Mouse (Mus musculus): ENCODE measurements around the gene C1qb. TPM values are rescaled to one million over a fixed set of nuclear protein-coding genes. Genes with fewer than 3 reads are reported as not detected.

Gene C1qb
- total RNA-seq, 2 experiments from 2014 or later = 20.3 to 84.5 TPM

- no peak for ATAC-seq (replicated peaks; ENCODE audit: low FRiP score, poor library complexity, severe bottlenecking)
These were observed 9.9 kb upstream of the C1qb start for GRCm38 (mm10) chr4:136895861-136896260.

- ATAC-seq (replicated peaks; ENCODE audit: low FRiP score, poor library complexity, severe bottlenecking) = no peak
These were observed 8.8 kb upstream of the C1qb start for GRCm38 (mm10) chr4:136894821-136895220.

- no peak for ATAC-seq (replicated peaks; ENCODE audit: low FRiP score, poor library complexity, severe bottlenecking)
These were observed 7.9 kb upstream of the C1qb start for GRCm38 (mm10) chr4:136893691-136894543.

- ATAC-seq (replicated peaks; ENCODE audit: low FRiP score, poor library complexity, severe bottlenecking) = no peak
These were observed 6.8 kb upstream of the C1qb start, which contains the start of gene C1qc for GRCm38 (mm10) chr4:136892811-136893210. TSS of gene C1qc (minus strand) at chr4:136893065.

- ATAC-seq (replicated peaks; ENCODE audit: low FRiP score, poor library complexity, severe bottlenecking) = no peak
These were observed 6.4 kb upstream of the C1qb start for GRCm38 (mm10) chr4:136892371-136892770.

- no peak for ATAC-seq (replicated peaks; ENCODE audit: low FRiP score, poor library complexity, severe bottlenecking)
These were observed 5.1 kb upstream of the C1qb start for GRCm38 (mm10) chr4:136891115-136891514.

- ATAC-seq (replicated peaks; ENCODE audit: low FRiP score, poor library complexity, severe bottlenecking) = no peak
These were observed 4.0 kb upstream of the C1qb start for GRCm38 (mm10) chr4:136889981-136890380.

GRCm38 (mm10) chr4:136887714-136888113 lies 1.7 kb upstream of the C1qb start:
- no peak for ATAC-seq (replicated peaks; ENCODE audit: low FRiP score, poor library complexity, severe bottlenecking)

- ATAC-seq (replicated peaks; ENCODE audit: low FRiP score, poor library complexity, severe bottlenecking) = no peak
These were observed 7.4 kb downstream of the C1qb start for GRCm38 (mm10) chr4:136878601-136879000.

- no peak for ATAC-seq (replicated peaks; ENCODE audit: low FRiP score, poor library complexity, severe bottlenecking)
These were observed 7.8 kb downstream of the C1qb start for GRCm38 (mm10) chr4:136878171-136878570.

GRCm38 (mm10) chr4:136876971-136877370 lies 9.0 kb downstream of the C1qb start:
- ATAC-seq (replicated peaks; ENCODE audit: low FRiP score, poor library complexity, severe bottlenecking) = no peak

GRCm38 (mm10) chr4:136875012-136875411 lies 11.0 kb downstream of the C1qb start:
- ATAC-seq (replicated peaks; ENCODE audit: low FRiP score, poor library complexity, severe bottlenecking) = no peak

GRCm38 (mm10) chr4:136868371-136868770 lies 17.6 kb downstream of the C1qb start:
- ATAC-seq (replicated peaks; ENCODE audit: low FRiP score, poor library complexity, severe bottlenecking) = no peak

- ATAC-seq (replicated peaks; ENCODE audit: low FRiP score, poor library complexity, severe bottlenecking) = no peak
These were observed 18.2 kb downstream of the C1qb start for GRCm38 (mm10) chr4:136867690-136868345.

- no peak for ATAC-seq (replicated peaks; ENCODE audit: low FRiP score, poor library complexity, severe bottlenecking)
These were observed 20.5 kb downstream of the C1qb start for GRCm38 (mm10) chr4:136865531-136865930.

GRCm38 (mm10) chr4:136864751-136865470 lies 21.1 kb downstream of the C1qb start:
- ATAC-seq (replicated peaks; ENCODE audit: low FRiP score, poor library complexity, severe bottlenecking) = no peak

- ATAC-seq (replicated peaks; ENCODE audit: low FRiP score, poor library complexity, severe bottlenecking) = no peak
These were observed 22.5 kb downstream of the C1qb start for GRCm38 (mm10) chr4:136863517-136863916.

GRCm38 (mm10) chr4:136862411-136862810 lies 23.6 kb downstream of the C1qb start:
- ATAC-seq (replicated peaks; ENCODE audit: low FRiP score, poor library complexity, severe bottlenecking) = no peak

- no peak for ATAC-seq (replicated peaks; ENCODE audit: low FRiP score, poor library complexity, severe bottlenecking)
These were observed 24.2 kb downstream of the C1qb start for GRCm38 (mm10) chr4:136861806-136862205.

GRCm38 (mm10) chr4:136860022-136860421 lies 26.0 kb downstream of the C1qb start:
- ATAC-seq (replicated peaks; ENCODE audit: low FRiP score, poor library complexity, severe bottlenecking) = 0 out of 2 replicates have a peak, but pooled peaks have one; percentile 34

Data from erythroblast, adult 5-6 weeks (primary cell).